Mouse (Mus musculus) thymus, postnatal 14 days (tissue): Measurements from ENCODE around the gene Mtrex.

Experiments
- DNase-seq: peaks from one replicate; pipeline ENCODE4 v3.0.0; 2021

Gene Mtrex

GRCm38 (mm10) chr13:112823911-112824648 is 103.1 kb downstream of the Mtrex start:
- no peak for DNase-seq

- no peak for DNase-seq
Measured at GRCm38 (mm10) chr13:112823236-112823910, 103.8 kb downstream of the Mtrex start.

GRCm38 (mm10) chr13:112822413-112822812 is 104.8 kb downstream of the Mtrex start:
- no peak for DNase-seq

GRCm38 (mm10) chr13:112818125-112818524 is 109.1 kb downstream of the Mtrex start:
- no peak for DNase-seq
